Mouse (Mus musculus) liver, adult 2 months (tissue): Measurements from ENCODE around the gene Iqcg. TPM values are rescaled to one million over a fixed set of nuclear protein-coding genes. Genes with fewer than 3 reads are reported as not detected.
"Not testable (repeated sequence)": the region's sequence is repeated elsewhere in the genome, so short reads cannot be mapped to it uniquely, and the experiment has no call there.

Experiments
- DNase-seq: peaks from one replicate; pipeline ENCODE4 v3.0.0-alpha.2; 2011; ENCODE audit warnings: low read depth, low spot score; ENCODE audit errors: extremely low read depth
- H3K27ac ChIP-seq: fragments of 200-500 bp; replicated peaks from 2 replicates; pipeline ENCODE4 v1.5.1; 2012; ENCODE audit warnings: low read depth, mild to moderate bottlenecking, control low read depth, inconsistent platforms, low read length; ENCODE audit not compliant: insufficient read depth
- H3K27me3 ChIP-seq: fragments of 200-500 bp; 2 replicates; pipeline ENCODE4 v1.6.1; 2012; ENCODE audit warnings: mild to moderate bottlenecking, moderate library complexity, low read length, inconsistent platforms; ENCODE audit not compliant: control insufficient read depth, insufficient read depth
- H3K36me3 ChIP-seq: fragments of 200-500 bp; 2 replicates; pipeline ENCODE4 v1.6.1; 2012; ENCODE audit warnings: low read length, inconsistent platforms; ENCODE audit not compliant: control insufficient read depth, insufficient read depth
- H3K4me1 ChIP-seq: fragments of 200-500 bp; 2 replicates; pipeline ENCODE4 v1.6.1; 2011; ENCODE audit warnings: low read length; ENCODE audit not compliant: control insufficient read depth, insufficient read depth
- H3K4me3 ChIP-seq: fragments of 200-500 bp; 2 replicates; pipeline ENCODE4 v1.5.1; 2011; ENCODE audit warnings: low read depth, mild to moderate bottlenecking, control low read depth, low read length, moderate library complexity; ENCODE audit not compliant: insufficient read depth
- H3K79me2 ChIP-seq: fragments of 200-500 bp; 2 replicates; pipeline ENCODE4 v1.6.1; 2012; ENCODE audit warnings: inconsistent platforms, mild to moderate bottlenecking, low read length, moderate library complexity; ENCODE audit not compliant: control insufficient read depth, insufficient read depth
- H3K9ac ChIP-seq: fragments of 200-500 bp; 2 replicates; pipeline ENCODE4 v1.6.1; 2012; ENCODE audit warnings: low read depth, mild to moderate bottlenecking, control low read depth, inconsistent platforms, low read length
- CTCF ChIP-seq: fragments of 200-500 bp; IDR thresholded peaks from 2 replicates; pipeline ENCODE4 v1.5.1; 2011; ENCODE audit warnings: low read depth, low read length, control low read depth
- POLR2A ChIP-seq: fragments of 200-500 bp; IDR thresholded peaks from 2 replicates; pipeline ENCODE4 v1.6.1; 2011; ENCODE audit warnings: low read length, control low read depth; ENCODE audit not compliant: insufficient read depth; ENCODE audit errors: extremely low read depth
- WGBS: fragments of 180-500 bp; shearing (Covaris S2); methylation state at CpG from one replicate; pipeline ENCODE4 v1.1.7; 2018; 5-methylcytosine and 5-hydroxymethylcytosine counted together
- polyA plus RNA-seq: library from polyadenylated mRNA; depleted of rRNA; stranded (reverse); fragments of >200 nt; gene quantifications from 2 replicates; pipeline ENCODE4 v1.2.3, GENCODE M21; 2012
- total RNA-seq: library from RNA; depleted of rRNA; stranded (reverse); fragments of >200 nt; gene quantifications from 2 replicates; pipeline ENCODE4 v1.2.3, GENCODE M21; 2014

The Iqcg gene
- total and polyA plus RNA-seq, 2 experiments, result 0.55 to 1.0 TPM

GRCm38 (mm10) chr16:33063267-33063666, 7.2 kb upstream of the Iqcg start:
- H3K36me3 ChIP-seq, result peaks cover 16% of the 10 kb centered on the region
- H3K27ac ChIP-seq, result peak overlapping the region; percentile 27; the same call in 1 of the 2 replicates
- H3K4me3 ChIP-seq, result peak overlapping the region; percentile 81
- no peaks in the 10 kb centered on the region for H3K79me2 ChIP-seq
- H3K4me1 ChIP-seq, result peaks cover 22% of the 10 kb centered on the region
- TF ChIP-seq CTCF, result no peak
- no peak for TF ChIP-seq POLR2A
- WGBS, result 10% methylated on average over 7 of the region's 7 CpGs
- peak overlapping the region; percentile 82 for H3K9ac ChIP-seq
- peak; percentile 45 for DNase-seq
- H3K27me3 ChIP-seq, result no peaks in the 10 kb centered on the region

GRCm38 (mm10) chr16:33062682-33063131, 6.7 kb upstream of the Iqcg start:
- WGBS, result 1% methylated on average over 31 of the region's 35 CpGs
- peak overlapping the region; percentile 54 for H3K27ac ChIP-seq
- H3K27me3 ChIP-seq, result no peaks in the 10 kb centered on the region
- H3K4me3 ChIP-seq, result peak overlapping the region; percentile 81
- DNase-seq, result peak; percentile 53
- H3K36me3 ChIP-seq, result peaks cover 16% of the 10 kb centered on the region
- no peak for TF ChIP-seq CTCF
- TF ChIP-seq POLR2A, result no peak
- H3K9ac ChIP-seq, result peak overlapping the region; percentile 82
- H3K4me1 ChIP-seq, result peaks cover 25% of the 10 kb centered on the region
- H3K79me2 ChIP-seq, result no peaks in the 10 kb centered on the region

DNA sequence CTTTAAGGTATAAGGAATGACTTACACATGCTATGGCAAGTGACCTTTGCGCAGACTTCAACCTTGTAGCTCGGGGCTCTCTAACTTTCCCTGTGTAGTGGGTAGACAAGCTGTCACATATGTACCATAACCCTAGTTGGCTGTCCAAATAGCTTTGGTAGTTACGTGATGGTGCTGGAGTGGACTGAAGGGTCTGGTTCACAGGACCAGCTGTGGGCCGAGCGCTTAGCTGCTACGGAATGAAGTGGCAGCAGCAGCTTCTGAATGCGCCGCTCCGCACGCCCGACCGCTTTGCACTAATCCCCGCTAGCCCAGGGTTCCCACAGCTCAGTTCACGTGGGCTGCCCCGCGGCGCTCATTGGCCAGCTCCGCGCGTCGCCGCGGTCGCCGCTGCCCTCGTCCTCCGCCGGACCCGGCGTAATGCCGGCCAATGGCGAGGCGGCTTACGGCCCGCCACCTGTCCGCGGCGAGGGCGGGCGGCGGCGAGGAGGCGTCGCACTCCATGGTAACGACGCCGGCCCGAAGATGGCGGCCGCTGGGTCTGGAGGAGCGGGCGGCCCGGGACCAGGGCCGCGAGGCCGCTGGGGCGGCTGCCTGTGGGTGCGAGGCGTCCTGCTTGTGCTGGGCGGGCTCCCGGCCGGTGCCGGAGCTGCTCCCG, 6.1 kb upstream of the Iqcg start, which contains the start of gene Lmln:
Gene Lmln (plus strand): TSS at position 498 of the 658 bp plus-strand sequence.
- Histone ChIP-seq H3K36me3 (peaks cover 16% of the 10 kb centered on the region), H3K27me3 (no peaks in the 10 kb centered on the region), H3K4me1 (peaks cover 27% of the 10 kb centered on the region), H3K9ac (peak within 1 kb of the TSS; percentile 91), H3K27ac (peak within 1 kb of the TSS; percentile 80), H3K4me3 (peak within 1 kb of the TSS; percentile 81), H3K79me2 (no peaks in the 10 kb centered on the region)
- DNase-seq, result peak; percentile 79
- WGBS, result under 1% methylated on average over 59 of the region's 64 CpGs
- TF ChIP-seq CTCF, result no peak
- TF ChIP-seq POLR2A, result peak; percentile 94

DNA sequence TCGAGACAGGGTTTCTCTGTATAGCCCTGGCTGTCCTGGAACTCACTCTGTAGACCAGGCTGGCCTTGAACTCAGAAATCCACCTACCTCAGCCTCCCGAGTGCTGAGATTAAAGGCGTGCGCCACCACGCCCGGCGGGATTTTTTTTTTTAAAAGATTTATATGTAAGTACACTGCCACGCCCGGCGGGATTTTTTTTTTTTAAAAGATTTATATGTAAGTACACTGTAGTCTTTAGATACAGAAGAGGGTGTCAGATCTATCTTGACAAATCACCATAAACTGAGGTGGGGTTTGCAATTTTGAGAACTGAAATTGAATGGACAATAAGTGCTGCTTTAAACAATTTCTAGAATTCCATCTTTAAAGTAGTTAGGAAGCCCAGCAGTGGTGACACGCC, 5.4 kb upstream of the Iqcg start:
- Histone ChIP-seq H3K27me3 (no peaks in the 10 kb centered on the region), H3K9ac (peak overlapping the region; percentile 15; the same call in 1 of the 2 replicates), H3K27ac (peak overlapping the region; percentile 80), H3K79me2 (peaks cover 3% of the 10 kb centered on the region; the same call in 1 of the 2 replicates), H3K36me3 (peaks cover 16% of the 10 kb centered on the region), H3K4me1 (peaks cover 27% of the 10 kb centered on the region), H3K4me3 (no peak overlapping the region)
- 58% methylated on average over 11 of the region's 11 CpGs for WGBS
- TF ChIP-seq POLR2A (no peak), CTCF (no peak)
- DNase-seq, result no peak

DNA sequence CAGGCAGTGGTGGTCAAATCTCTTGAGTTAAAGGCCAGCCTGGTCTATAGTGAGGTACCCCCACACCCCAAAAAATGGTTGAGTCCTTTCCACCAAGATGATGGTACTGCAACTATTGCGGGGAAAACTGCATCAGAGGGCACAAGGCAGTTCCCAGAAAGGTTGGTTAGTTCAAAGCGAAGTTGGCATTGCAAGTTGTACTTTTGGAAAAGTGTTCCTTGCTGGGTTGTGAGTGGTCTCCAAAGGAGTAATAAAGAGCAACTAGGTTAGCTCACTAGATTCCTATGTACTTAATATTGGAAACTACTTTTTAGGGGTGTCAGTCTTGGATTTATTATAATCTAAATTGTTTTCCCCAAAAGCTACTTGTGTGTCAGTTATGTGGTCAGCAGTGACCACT, 4.9 kb upstream of the Iqcg start:
- H3K4me3 ChIP-seq, result no peak overlapping the region
- 77% methylated on average over 2 of the region's 2 CpGs for WGBS
- TF ChIP-seq POLR2A, result no peak
- TF ChIP-seq CTCF, result no peak
- H3K36me3 ChIP-seq, result peaks cover 16% of the 10 kb centered on the region
- DNase-seq, result no peak
- H3K4me1 ChIP-seq, result peaks cover 27% of the 10 kb centered on the region
- H3K27me3 ChIP-seq, result no peaks in the 10 kb centered on the region
- H3K27ac ChIP-seq, result no peak overlapping the region
- H3K79me2 ChIP-seq, result peaks cover 3% of the 10 kb centered on the region; the same call in 1 of the 2 replicates
- no peak overlapping the region for H3K9ac ChIP-seq

DNA sequence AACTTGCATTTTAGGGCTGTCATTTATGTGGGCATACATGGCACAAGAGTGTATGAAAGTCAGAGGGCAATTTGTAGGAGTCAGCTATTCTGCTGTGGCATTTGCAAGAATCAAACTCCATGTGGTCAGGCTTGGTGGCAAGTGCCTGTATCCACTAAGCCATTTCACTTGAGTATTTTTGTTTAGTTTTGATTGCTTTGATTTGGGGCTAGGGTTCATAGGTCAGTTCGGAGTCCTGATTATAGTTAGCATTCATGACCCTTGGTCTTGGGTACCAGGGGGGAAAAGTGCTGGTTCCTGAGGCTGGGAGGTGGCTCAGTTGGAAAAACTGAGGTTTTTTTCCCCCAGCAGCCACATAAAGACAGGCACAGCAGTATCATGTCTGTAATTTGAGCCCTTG, 3.5 kb upstream of the Iqcg start:
- no peak overlapping the region for H3K4me3 ChIP-seq
- 16% methylated on average over 1 of the region's 1 CpGs for WGBS
- H3K79me2 ChIP-seq, result peaks cover 3% of the 10 kb centered on the region; the same call in 1 of the 2 replicates
- H3K4me1 ChIP-seq, result peaks cover 28% of the 10 kb centered on the region
- peaks cover 16% of the 10 kb centered on the region for H3K36me3 ChIP-seq
- peak overlapping the region; percentile 82 for H3K27ac ChIP-seq
- TF ChIP-seq CTCF (no peak), POLR2A (no peak)
- peak; percentile 91 for DNase-seq
- no peaks in the 10 kb centered on the region for H3K27me3 ChIP-seq
- peak overlapping the region; percentile 59; the same call in 1 of the 2 replicates for H3K9ac ChIP-seq

- H3K4me3 ChIP-seq, H3K27me3 ChIP-seq, H3K79me2 ChIP-seq: not testable (repeated sequence)
- H3K9ac ChIP-seq, result peak overlapping the region; percentile 21; the same call in 1 of the 2 replicates
- H3K4me1 ChIP-seq, result peaks cover 27% of the 10 kb centered on the region
- peaks cover 16% of the 10 kb centered on the region for H3K36me3 ChIP-seq
- WGBS, result 26% methylated on average over 9 of the region's 9 CpGs
- peak; percentile 77 for DNase-seq
- peak overlapping the region; percentile 82 for H3K27ac ChIP-seq
These were observed 2.6 kb upstream of the Iqcg start for GRCm38 (mm10) chr16:33058656-33059055.
